Mouse (Mus musculus): ENCODE measurements at regions not wholly inside any gene's neighbourhood (a gene's known extent, or its start where the extent isn't known, plus 50 kb on each side); places are given as distances from the start of the nearest gene placed in this dataset.

DNA sequence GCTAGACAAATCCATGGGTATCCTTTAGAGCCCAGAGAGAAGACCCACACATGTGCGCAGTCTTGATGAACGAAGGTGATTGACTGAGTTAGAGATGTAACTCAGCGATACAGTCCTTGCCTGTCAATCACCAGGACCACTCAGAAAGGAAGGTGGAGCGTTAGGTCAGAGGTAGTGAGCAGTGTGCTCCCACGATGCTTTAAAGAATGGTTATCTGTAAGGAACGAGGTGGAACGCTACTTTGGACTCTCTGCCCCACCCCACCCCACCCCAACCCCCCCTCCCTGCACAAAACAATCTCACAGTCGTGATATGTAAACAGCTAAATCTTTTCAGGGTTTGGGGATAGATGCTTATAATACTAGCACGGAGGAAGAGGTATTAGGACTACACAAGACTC, 144.0 kb upstream of the Jmjd1c start:
- Histone ChIP-seq H3K27ac (replicated peaks; ENCODE audit: low read depth, low read length) (no peak overlapping the region), H3K4me2 (ENCODE audit: low read depth, severe bottlenecking) (no peak overlapping the region)
- WGBS: 82% methylated on average over 9 of the region's 9 CpGs

GRCm38 (mm10) chr10:66953248-66953975, 142.5 kb upstream of the Jmjd1c start:
- no peaks in the 10 kb centered on the region for H3K36me3 ChIP-seq (ENCODE audit: control insufficient read depth, insufficient read depth, low read length)
- no peaks in the 10 kb centered on the region for H3K27me3 ChIP-seq (ENCODE audit: control insufficient read depth, insufficient read depth, low read length)
- ATAC-seq (ENCODE audit: insufficient number of reproducible peaks, low FRiP score, low TSS enrichment, low read depth): no peak
- no peak overlapping the region for H3K9ac ChIP-seq (ENCODE audit: low read length)
- no peaks in the 10 kb centered on the region for H3K4me1 ChIP-seq (ENCODE audit: control insufficient read depth, insufficient read depth, low read length)
- 58% methylated on average over 10 of the region's 10 CpGs for WGBS
- H3K9me3 ChIP-seq (ENCODE audit: control insufficient read depth, low read length): no peaks in the 10 kb centered on the region
- no peak overlapping the region for H3K27ac ChIP-seq (replicated peaks; ENCODE audit: low read depth, low read length)
- no peak overlapping the region for H3K4me2 ChIP-seq (ENCODE audit: low read depth, severe bottlenecking)
- no peak overlapping the region for H3K4me3 ChIP-seq (ENCODE audit: low read depth, low read length)
- DNase-seq (ENCODE audit: low spot score): no peak

More for the DNA sequence above, 144.0 kb upstream of the Jmjd1c start:
- no peak for DNase-seq (ENCODE audit: low spot score)
- Histone ChIP-seq H3K9me3 (ENCODE audit: control insufficient read depth, low read length) (no peaks in the 10 kb centered on the region), H3K36me3 (ENCODE audit: control insufficient read depth, insufficient read depth, low read length) (no peaks in the 10 kb centered on the region), H3K9ac (ENCODE audit: low read length) (no peak overlapping the region), H3K4me1 (ENCODE audit: control insufficient read depth, insufficient read depth, low read length) (no peaks in the 10 kb centered on the region), H3K4me3 (ENCODE audit: low read depth, low read length) (no peak overlapping the region), H3K27me3 (ENCODE audit: control insufficient read depth, insufficient read depth, low read length) (no peaks in the 10 kb centered on the region)
- no peak for ATAC-seq (ENCODE audit: insufficient number of reproducible peaks, low FRiP score, low TSS enrichment, low read depth)

DNA sequence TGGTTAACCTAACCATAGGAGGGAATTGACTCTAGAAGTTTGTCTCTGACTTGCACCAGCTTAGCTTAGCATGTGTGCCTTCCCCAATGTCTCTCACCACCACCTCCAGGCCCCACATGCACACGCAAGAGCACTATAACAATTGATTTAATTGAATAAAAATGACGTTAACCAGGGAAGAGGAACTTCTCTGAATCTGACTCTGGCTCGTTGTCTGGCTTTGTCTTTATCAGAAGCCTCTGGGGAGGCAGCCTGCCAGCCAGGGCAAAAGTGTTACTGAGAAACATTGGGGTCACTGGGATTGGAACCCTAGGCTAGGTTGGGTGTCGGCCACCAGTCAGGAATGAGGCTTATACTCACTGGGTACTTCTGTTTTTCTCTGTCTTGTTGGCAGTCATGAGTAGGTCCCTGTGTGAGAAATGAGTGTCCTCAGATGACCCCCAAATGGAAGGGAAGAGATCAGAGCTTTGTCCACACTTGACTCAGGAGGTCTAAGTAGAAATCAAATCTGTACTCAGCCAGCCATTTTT, 141.9 kb upstream of the Jmjd1c start:
- Histone ChIP-seq H3K9ac (ENCODE audit: low read length) (no peak overlapping the region), H3K4me3 (ENCODE audit: low read depth, low read length) (no peak overlapping the region), H3K9me3 (ENCODE audit: control insufficient read depth, low read length) (no peaks in the 10 kb centered on the region), H3K27me3 (ENCODE audit: control insufficient read depth, insufficient read depth, low read length) (no peaks in the 10 kb centered on the region), H3K4me1 (ENCODE audit: control insufficient read depth, insufficient read depth, low read length) (no peaks in the 10 kb centered on the region), H3K36me3 (ENCODE audit: control insufficient read depth, insufficient read depth, low read length) (no peaks in the 10 kb centered on the region), H3K4me2 (ENCODE audit: low read depth, severe bottlenecking) (no peak overlapping the region), H3K27ac (replicated peaks; ENCODE audit: low read depth, low read length) (no peak overlapping the region)
- DNase-seq (ENCODE audit: low spot score) (no peak), ATAC-seq (ENCODE audit: insufficient number of reproducible peaks, low FRiP score, low TSS enrichment, low read depth) (no peak)
- 82% methylated on average over 4 of the region's 4 CpGs for WGBS

DNA sequence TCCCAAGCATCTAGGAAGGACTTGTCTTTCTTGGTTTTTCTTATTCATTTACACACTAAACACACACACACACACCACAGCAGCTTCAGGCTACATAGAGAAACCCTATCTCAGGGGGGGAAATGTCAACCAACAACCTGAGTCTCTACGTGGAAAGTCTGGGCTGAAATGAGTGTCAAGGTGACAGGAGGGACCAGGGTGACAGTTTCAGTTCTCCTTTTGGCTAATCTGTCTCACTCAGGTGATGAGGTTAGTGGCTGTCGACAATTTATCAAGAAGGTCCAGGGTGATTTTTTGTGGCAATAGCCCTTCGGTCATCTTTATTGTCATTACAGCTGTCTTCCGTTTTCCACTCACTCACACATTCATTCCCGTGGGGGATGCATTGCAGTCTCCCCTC, 140.5 kb upstream of the Jmjd1c start:
- DNase-seq (ENCODE audit: low spot score): no peak
- Histone ChIP-seq H3K27ac (replicated peaks; ENCODE audit: low read depth, low read length) (no peak overlapping the region), H3K4me3 (ENCODE audit: low read depth, low read length) (no peak overlapping the region), H3K4me2 (ENCODE audit: low read depth, severe bottlenecking) (no peak overlapping the region), H3K9ac (ENCODE audit: low read length) (no peak overlapping the region), H3K27me3 (ENCODE audit: control insufficient read depth, insufficient read depth, low read length) (no peaks in the 10 kb centered on the region), H3K4me1 (ENCODE audit: control insufficient read depth, insufficient read depth, low read length) (no peaks in the 10 kb centered on the region), H3K9me3 (ENCODE audit: control insufficient read depth, low read length) (no peaks in the 10 kb centered on the region), H3K36me3 (ENCODE audit: control insufficient read depth, insufficient read depth, low read length) (no peaks in the 10 kb centered on the region)
- no peak for ATAC-seq (ENCODE audit: insufficient number of reproducible peaks, low FRiP score, low TSS enrichment, low read depth)
- WGBS: 71% methylated on average over 5 of the region's 5 CpGs

DNA sequence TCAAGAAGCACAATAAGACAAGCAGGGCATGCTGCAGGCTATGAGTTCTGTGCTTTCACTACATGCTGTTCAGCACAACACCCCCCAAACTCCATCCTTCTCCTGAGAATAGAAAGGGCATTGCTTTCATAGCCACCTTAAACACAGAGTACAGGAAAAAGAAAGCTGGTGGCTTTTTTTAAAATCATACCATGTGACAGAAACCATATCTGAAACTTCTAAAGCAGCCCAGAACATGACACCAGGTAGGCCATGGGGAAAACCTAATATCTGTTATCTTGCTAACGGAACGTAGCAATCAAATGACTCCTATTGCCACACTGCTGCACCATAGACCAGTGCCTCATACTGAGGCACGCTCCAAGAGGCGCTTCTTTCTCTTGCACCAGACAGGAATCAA, 139.3 kb upstream of the Jmjd1c start:
- no peak for ATAC-seq (ENCODE audit: insufficient number of reproducible peaks, low FRiP score, low TSS enrichment, low read depth)
- H3K4me1 ChIP-seq (ENCODE audit: control insufficient read depth, insufficient read depth, low read length): no peaks in the 10 kb centered on the region
- no peak for DNase-seq (ENCODE audit: low spot score)
- WGBS: 90% methylated on average over 4 of the region's 4 CpGs
- H3K9me3 ChIP-seq (ENCODE audit: control insufficient read depth, low read length): no peaks in the 10 kb centered on the region
- no peaks in the 10 kb centered on the region for H3K36me3 ChIP-seq (ENCODE audit: control insufficient read depth, insufficient read depth, low read length)
- no peak overlapping the region for H3K9ac ChIP-seq (ENCODE audit: low read length)
- no peaks in the 10 kb centered on the region for H3K27me3 ChIP-seq (ENCODE audit: control insufficient read depth, insufficient read depth, low read length)
- no peak overlapping the region for H3K4me2 ChIP-seq (ENCODE audit: low read depth, severe bottlenecking)
- no peak overlapping the region for H3K27ac ChIP-seq (replicated peaks; ENCODE audit: low read depth, low read length)
- no peak overlapping the region for H3K4me3 ChIP-seq (ENCODE audit: low read depth, low read length)

DNA sequence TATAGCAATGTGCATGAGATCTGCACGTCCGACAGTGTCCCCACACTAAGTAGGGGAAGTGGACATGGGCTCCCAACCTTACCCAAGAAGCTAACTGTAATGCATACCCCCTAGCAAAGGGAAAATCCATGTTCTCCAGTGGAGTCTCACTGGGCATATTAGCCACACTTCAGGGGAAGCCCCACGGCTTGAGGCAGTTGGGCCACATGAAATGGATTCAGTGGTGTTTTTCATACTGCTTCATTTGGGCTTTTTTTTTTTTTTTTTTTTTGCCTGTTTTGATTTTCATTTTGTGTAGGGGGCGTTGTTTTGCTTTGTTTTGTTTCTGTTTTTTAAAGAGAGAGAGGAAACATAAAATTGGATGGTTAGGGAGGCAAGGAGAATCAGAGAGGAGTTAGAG, 138.6 kb upstream of the Jmjd1c start:
- Histone ChIP-seq H3K9me3 (ENCODE audit: control insufficient read depth, low read length) (no peaks in the 10 kb centered on the region), H3K4me3 (ENCODE audit: low read depth, low read length) (no peak overlapping the region), H3K27me3 (ENCODE audit: control insufficient read depth, insufficient read depth, low read length) (no peaks in the 10 kb centered on the region), H3K9ac (ENCODE audit: low read length) (no peak overlapping the region), H3K36me3 (ENCODE audit: control insufficient read depth, insufficient read depth, low read length) (no peaks in the 10 kb centered on the region), H3K27ac (replicated peaks; ENCODE audit: low read depth, low read length) (no peak overlapping the region), H3K4me1 (ENCODE audit: control insufficient read depth, insufficient read depth, low read length) (no peaks in the 10 kb centered on the region), H3K4me2 (ENCODE audit: low read depth, severe bottlenecking) (no peak overlapping the region)
- WGBS: 90% methylated on average over 4 of the region's 4 CpGs
- ATAC-seq (ENCODE audit: insufficient number of reproducible peaks, low FRiP score, low TSS enrichment, low read depth) (no peak), DNase-seq (ENCODE audit: low spot score) (no peak)
